Mouse (Mus musculus) liver, embryonic 15.5 days (tissue): Measurements from ENCODE around the gene Bex4. TPM values are rescaled to one million over a fixed set of nuclear protein-coding genes. Genes with fewer than 3 reads are reported as not detected.
"Not testable (repeated sequence)": the region's sequence is repeated elsewhere in the genome, so short reads cannot be mapped to it uniquely, and the experiment has no call there.

Experiments
- ATAC-seq: fragments of 200-750 bp; cut with Nextera tagmentation; 2 replicates; pipeline ENCODE4 v1.8.0; 2017; ENCODE audit warnings: moderate number of reproducible peaks, mild to moderate bottlenecking, moderate library complexity; ENCODE audit not compliant: insufficient read depth
- H3K27ac ChIP-seq: fragments of 300-500 bp; sonication (generic); replicated peaks from 2 replicates; pipeline ENCODE4 v1.5.1; 2015; ENCODE audit warnings: mild to moderate bottlenecking, inconsistent platforms
- H3K27me3 ChIP-seq: fragments of 300-500 bp; sonication (generic); 2 replicates; pipeline ENCODE4 v1.6.1; 2015; ENCODE audit warnings: mild to moderate bottlenecking, inconsistent platforms
- H3K36me3 ChIP-seq: fragments of 300-500 bp; sonication (generic); replicated peaks from 2 replicates; pipeline ENCODE4 v1.6.1; 2015; ENCODE audit warnings: moderate library complexity, mild to moderate bottlenecking, inconsistent platforms
- H3K4me1 ChIP-seq: fragments of 300-500 bp; sonication (generic); replicated peaks from 2 replicates; pipeline ENCODE4 v1.6.1; 2015; ENCODE audit warnings: inconsistent platforms
- H3K4me2 ChIP-seq: fragments of 300-500 bp; sonication (generic); 2 replicates; pipeline ENCODE4 v1.6.1; 2015; ENCODE audit warnings: moderate library complexity, mild to moderate bottlenecking, inconsistent platforms
- H3K4me3 ChIP-seq: fragments of 300-500 bp; sonication (generic); replicated peaks from 2 replicates; pipeline ENCODE4 v1.5.1; 2015; ENCODE audit warnings: mild to moderate bottlenecking, inconsistent platforms
- H3K9ac ChIP-seq: fragments of 300-500 bp; sonication (generic); 2 replicates; pipeline ENCODE4 v1.6.1; 2015; ENCODE audit warnings: moderate library complexity, mild to moderate bottlenecking, inconsistent platforms
- H3K9me3 ChIP-seq: fragments of 300-500 bp; sonication (generic); replicated peaks from 2 replicates; pipeline ENCODE4 v1.6.1; 2016; ENCODE audit warnings: inconsistent platforms
- WGBS: fragments of 180-500 bp; shearing (Covaris S2); methylation state at CpG from one replicate; pipeline ENCODE4 v1.1.7; 2015; ENCODE audit warnings: mixed read lengths; ENCODE audit not compliant: insufficient replicate concordance; 5-methylcytosine and 5-hydroxymethylcytosine counted together
- polyA plus RNA-seq: library from polyadenylated mRNA; unstranded; fragments of >200 nt; fragmentation: Nextera tagmentation; extraction: Ambion mirVana; gene quantifications from 2 replicates; pipeline ENCODE4 v1.2.1, GENCODE M21; 2015

Gene Bex4
- 128 and 149 TPM in 2 replicates for polyA plus RNA-seq

DNA sequence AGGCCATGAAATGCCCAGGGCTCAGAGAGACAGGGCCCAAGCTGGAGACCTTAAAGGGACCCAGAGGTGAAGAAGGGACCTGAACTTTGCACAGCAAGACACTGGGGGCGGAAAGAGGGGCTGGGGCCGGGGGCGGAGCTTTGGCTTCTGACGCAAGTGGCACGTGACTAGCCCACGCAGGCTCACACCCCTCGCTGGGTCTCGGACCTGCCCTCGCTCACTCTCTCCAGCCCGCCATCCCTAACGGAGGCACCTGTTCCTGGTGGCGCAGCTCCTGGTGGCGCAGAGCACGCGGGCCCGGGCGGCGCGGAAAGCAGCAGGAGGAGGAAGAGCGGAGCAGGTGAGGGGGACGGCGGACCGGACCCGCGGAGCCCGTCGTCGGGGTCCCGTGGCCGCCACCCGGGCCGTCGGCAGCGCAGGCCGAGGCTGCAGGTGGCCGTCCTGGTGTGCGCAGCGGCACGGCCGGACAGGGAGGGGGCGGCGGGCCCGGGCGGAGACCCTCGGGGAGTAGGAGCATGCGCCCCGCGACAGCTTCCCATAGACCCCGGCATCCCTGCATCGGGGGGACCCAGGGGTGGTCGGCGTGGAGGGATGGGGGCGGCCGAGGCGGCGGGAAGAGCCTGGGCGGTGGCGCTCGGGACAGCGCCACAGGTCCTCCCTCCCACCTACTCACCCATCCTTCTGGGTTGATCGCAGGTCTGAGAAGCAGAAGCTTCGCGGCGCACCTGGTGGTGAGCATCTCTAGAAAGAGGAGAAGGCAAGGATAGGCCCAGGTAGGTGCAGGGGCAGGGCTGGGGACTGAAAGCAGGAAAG is at the start of gene Bex4:
Bex4 (plus strand) TSS at position 170 of the 813 bp plus-strand sequence.
- Histone ChIP-seq H3K4me1 (peaks cover 34% of the 10 kb centered on the region), H3K4me2 (peak within 1 kb of the TSS; percentile 50), H3K4me3 (peak within 1 kb of the TSS; percentile 62), H3K27ac (peak within 1 kb of the TSS; percentile 78), H3K9ac (peak within 1 kb of the TSS; percentile 61; the same call in 1 of the 2 replicates)
- H3K9me3 ChIP-seq, H3K36me3 ChIP-seq, H3K27me3 ChIP-seq: not testable (repeated sequence)
- WGBS: 20% methylated on average over 19 of the region's 64 CpGs
- ATAC-seq: peak; percentile 63

DNA sequence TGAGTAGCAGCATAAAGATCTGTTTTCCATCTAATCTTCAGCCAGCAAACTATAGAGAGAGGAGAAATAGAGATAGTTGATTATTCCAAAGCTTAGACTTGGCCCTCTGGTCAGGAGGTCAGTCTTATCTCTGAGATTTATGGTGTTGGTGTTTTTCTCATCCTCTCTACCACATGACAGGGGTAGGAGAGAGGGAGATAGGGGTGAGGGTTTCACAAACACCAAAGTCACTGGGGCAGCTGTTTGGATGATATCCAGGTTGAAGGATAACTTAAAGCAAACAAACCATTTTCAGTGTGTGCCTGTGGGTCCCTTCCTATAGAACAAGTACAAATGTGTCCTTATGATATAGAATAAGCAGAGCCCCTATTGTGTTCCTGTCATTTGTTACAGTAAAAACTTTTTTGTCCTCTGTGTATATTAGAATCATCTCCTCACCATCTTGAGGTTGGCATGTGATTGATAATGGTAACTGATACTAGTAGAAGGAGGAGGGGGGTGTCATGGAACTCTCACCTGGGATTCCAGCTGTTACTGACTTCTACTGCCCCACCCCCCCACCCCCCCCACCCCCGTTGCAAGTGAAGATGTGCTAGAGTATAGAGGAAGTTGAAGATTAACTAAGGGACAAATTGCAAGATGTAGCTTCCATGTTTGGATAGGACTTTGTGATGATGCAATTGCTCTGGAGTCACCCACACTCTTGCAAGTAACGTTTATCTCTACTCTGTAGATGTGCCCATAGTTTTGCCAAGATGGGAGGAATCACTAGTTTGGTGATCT is 46.1 kb upstream of the Bex4 start:
- peak; percentile 78 for ATAC-seq
- no peaks in the 10 kb centered on the region for H3K9me3 ChIP-seq
- no peaks in the 10 kb centered on the region for H3K27me3 ChIP-seq
- H3K9ac ChIP-seq: no peak overlapping the region
- no peak overlapping the region for H3K4me3 ChIP-seq
- WGBS: 19% methylated on average over 2 of the region's 2 CpGs
- H3K27ac ChIP-seq: no peak overlapping the region
- no peak overlapping the region for H3K4me2 ChIP-seq
- H3K4me1 ChIP-seq: no peaks in the 10 kb centered on the region
- H3K36me3 ChIP-seq: no peaks in the 10 kb centered on the region

DNA sequence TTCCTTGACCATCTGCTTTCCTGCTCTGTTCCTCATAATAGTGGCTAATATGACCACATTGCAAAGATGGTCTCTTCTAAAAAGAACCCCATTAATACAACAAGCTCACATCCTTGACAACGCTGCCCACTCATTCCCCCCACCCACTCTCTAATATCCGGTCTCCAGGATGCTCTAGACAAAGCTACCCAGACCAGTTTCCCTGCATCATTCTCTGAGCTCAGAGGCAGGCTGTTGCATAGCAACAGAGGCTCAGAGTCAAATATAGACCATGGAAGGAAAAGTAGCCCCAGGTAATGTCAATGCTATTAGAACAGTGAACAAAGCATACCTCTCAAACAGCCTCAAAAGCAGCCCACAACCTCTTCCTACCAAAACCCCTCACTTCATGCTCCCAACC is 44.4 kb upstream of the Bex4 start:
- Histone ChIP-seq H3K9ac (no peak overlapping the region), H3K36me3 (no peaks in the 10 kb centered on the region), H3K27me3 (no peaks in the 10 kb centered on the region), H3K27ac (no peak overlapping the region), H3K4me1 (no peaks in the 10 kb centered on the region), H3K4me3 (no peak overlapping the region), H3K4me2 (no peak overlapping the region), H3K9me3 (no peaks in the 10 kb centered on the region)
- no peak for ATAC-seq
- WGBS: 42% methylated on average over 2 of the region's 2 CpGs

DNA sequence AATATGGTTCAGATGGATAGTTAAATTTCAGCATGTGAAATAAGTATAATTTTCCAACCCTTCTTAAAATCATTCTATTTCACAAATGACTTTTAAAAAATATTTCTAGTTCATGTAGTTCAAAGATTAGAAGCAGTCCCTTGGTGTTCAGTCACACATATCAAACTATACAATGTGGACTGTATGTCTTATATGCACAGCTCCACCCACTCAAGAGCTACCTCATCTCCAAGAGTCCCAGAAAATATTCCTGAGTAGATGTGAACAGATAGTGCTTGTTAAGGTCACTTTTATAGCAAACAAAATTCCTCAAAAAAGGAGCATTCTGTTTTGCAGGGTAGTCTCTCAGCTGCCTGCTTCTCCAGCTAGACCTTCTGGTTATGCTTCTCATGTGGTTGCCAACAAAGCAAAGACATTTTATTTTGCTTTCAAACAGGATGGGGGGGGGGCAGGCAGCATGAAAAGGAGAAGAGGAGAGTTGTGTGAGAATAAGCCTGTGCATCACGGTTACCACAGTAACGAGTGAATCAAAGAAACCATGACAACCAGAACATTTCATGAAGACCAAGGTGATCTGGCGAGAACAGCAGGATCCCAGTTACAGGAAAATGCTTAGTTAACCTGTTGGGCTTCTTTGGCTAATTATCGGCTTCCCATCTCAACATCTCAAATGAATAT is 34.6 kb upstream of the Bex4 start:
- Histone ChIP-seq H3K27me3 (no peaks in the 10 kb centered on the region; the same call in 1 of the 2 replicates), H3K9me3 (no peaks in the 10 kb centered on the region), H3K36me3 (no peaks in the 10 kb centered on the region), H3K9ac (no peak overlapping the region), H3K4me3 (no peak overlapping the region), H3K4me1 (no peaks in the 10 kb centered on the region), H3K27ac (no peak overlapping the region), H3K4me2 (no peak overlapping the region)
- ATAC-seq: no peak
- 53% methylated on average over 4 of the region's 4 CpGs for WGBS

DNA sequence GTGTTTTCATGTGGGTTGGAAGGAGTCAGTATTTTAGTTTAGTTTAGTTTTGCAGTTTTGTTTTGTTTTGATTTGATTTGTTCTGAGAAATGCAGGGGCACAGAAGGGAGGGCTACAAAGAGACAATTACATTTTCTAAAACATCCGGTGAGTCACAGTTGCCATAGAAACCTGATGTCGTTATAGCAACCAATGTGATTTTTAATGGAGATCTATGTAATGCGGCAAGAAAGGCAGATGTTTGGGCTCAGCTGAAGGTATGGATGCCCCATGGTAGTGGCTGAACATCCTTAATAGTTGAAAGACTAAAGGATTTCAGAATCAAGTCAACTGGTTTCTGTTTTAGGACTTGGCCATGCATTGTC is 34.1 kb upstream of the Bex4 start:
- Histone ChIP-seq H3K9ac (no peak overlapping the region), H3K9me3 (no peaks in the 10 kb centered on the region), H3K4me1 (no peaks in the 10 kb centered on the region), H3K4me3 (no peak overlapping the region), H3K27ac (no peak overlapping the region), H3K27me3 (no peaks in the 10 kb centered on the region; the same call in 1 of the 2 replicates), H3K4me2 (no peak overlapping the region), H3K36me3 (no peaks in the 10 kb centered on the region)
- WGBS: 57% methylated on average over 3 of the region's 3 CpGs
- no peak for ATAC-seq

DNA sequence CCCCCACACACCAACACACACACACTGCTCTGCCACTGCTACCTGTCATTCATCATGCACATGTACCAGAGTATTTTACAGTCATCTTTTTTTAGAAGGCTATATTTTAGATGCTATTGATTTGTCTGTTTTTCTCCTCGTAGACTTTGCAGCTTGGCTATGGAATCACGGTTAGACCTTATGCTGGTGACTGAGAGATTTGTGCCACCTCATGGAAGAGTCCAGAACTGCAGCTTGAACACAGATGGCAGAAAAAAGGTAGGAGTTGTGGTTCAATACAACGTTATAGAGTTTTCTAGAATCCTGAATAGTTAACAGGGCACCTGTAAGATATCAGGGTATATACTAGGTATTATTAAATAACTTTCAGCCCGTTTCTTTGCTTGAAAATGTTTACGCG is 30.9 kb upstream of the Bex4 start:
- Histone ChIP-seq H3K27me3 (no peaks in the 10 kb centered on the region; the same call in 1 of the 2 replicates), H3K9ac (no peak overlapping the region), H3K9me3 (no peaks in the 10 kb centered on the region), H3K36me3 (no peaks in the 10 kb centered on the region), H3K4me1 (no peaks in the 10 kb centered on the region), H3K4me2 (no peak overlapping the region), H3K4me3 (no peak overlapping the region), H3K27ac (no peak overlapping the region)
- 31% methylated on average over 6 of the region's 6 CpGs for WGBS
- ATAC-seq: no peak

DNA sequence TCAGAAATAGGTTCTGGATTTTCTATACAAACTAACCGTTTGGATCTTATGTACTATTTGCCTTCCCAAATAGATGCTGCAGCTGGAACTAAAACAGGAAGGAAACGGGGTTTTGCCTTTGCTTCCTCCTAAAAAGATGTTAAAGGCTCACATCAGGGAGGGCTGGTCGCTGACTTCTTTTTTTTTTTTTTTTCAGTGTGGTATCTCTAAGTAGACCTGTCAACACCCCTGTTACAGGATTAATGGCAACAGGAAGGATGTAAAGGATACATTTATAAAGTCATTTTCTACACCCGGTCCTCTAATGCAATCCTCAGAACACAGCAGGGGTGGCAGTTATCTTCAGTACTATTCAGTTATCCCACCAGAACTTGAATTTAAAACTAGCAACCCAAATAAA is 23.8 kb upstream of the Bex4 start:
- Histone ChIP-seq H3K36me3 (no peaks in the 10 kb centered on the region), H3K9ac (no peak overlapping the region), H3K27ac (no peak overlapping the region), H3K4me3 (no peak overlapping the region), H3K9me3 (no peaks in the 10 kb centered on the region), H3K4me1 (no peaks in the 10 kb centered on the region), H3K27me3 (peaks cover 16% of the 10 kb centered on the region), H3K4me2 (no peak overlapping the region)
- ATAC-seq: no peak
- 16% methylated on average over 4 of the region's 4 CpGs for WGBS

DNA sequence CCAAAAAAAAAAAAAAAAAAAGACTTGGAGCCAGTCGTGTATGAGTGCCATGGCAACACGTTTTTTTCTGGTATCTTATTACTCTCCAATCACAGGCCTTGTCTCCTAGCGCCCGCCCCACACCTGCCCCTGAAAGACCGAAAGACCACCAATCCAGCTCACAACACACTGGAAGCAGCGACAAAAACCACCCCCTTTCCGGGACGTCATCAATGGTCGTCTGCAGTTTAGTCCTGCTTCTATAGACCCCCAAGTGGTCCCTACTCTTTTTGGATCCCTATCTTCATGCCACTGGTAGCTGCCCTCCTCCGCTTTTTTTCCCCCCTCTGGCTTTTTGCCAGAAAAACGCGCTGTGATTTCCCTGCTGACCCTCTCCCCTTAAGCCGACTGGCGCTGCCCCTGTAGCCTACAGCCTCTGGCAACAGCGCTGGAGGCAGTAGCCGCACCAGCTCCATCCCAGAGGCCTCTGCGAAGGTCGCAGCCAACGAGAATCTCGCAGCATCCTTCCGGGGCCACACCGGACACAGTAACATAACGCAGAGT is 23.3 kb upstream of the Bex4 start:
- H3K9me3 ChIP-seq: no peaks in the 10 kb centered on the region
- no peak for ATAC-seq
- peak overlapping the region; percentile 5; the same call in 1 of the 2 replicates for H3K4me3 ChIP-seq

DNA sequence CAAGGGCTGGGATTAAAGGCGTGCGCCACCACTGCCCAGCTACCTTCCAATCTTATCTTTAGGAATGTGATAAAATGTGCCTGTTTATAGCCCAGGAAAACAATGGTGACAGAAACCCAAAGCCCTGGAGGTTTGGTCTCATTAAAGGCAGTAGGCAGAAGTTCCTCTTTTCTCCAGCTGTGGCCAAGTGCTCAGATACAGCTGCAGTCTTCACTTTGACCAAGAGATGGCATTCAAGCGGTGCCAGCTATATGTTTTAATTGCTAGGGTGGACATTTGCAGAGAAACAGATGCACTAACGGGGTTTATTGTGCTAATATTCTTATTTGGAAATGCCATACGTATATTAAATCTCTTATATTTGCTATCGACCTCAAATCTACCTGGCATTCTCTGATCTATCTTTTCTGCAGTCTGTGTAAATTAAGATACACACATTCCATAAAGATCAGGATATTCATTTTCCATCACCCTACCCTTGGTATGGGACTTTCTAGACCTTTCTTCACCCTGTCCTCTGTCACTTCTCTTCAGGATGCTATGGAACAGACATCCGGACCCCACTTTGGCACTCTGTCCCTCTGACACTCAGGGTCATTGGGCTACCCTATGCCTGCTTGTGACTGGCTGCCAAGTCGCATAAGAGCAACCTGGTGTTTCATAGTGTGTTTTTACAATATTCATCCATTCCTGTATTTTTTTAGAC is 11.6 kb upstream of the Bex4 start:
- 40% methylated on average over 8 of the region's 8 CpGs for WGBS
- Histone ChIP-seq H3K4me1 (0 out of 2 replicates have a peak, but pooled peaks cover 3% of the 10 kb centered on the region), H3K27me3 (no peaks in the 10 kb centered on the region), H3K9me3 (no peaks in the 10 kb centered on the region), H3K9ac (no peak overlapping the region), H3K4me2 (no peak overlapping the region; the same call in 1 of the 2 replicates), H3K4me3 (no peak overlapping the region), H3K27ac (no peak overlapping the region), H3K36me3 (no peaks in the 10 kb centered on the region)
- peak; percentile 44; the same call in 1 of the 2 replicates for ATAC-seq

More for the DNA sequence above, 23.3 kb upstream of the Bex4 start:
- H3K9ac ChIP-seq: no peak overlapping the region
- H3K4me2 ChIP-seq: peak overlapping the region; percentile 36
- no peaks in the 10 kb centered on the region for H3K36me3 ChIP-seq
- H3K4me1 ChIP-seq: no peaks in the 10 kb centered on the region
- no peak overlapping the region for H3K27ac ChIP-seq
- H3K27me3 ChIP-seq: peaks cover 16% of the 10 kb centered on the region
- WGBS: 17% methylated on average over 23 of the region's 23 CpGs

DNA sequence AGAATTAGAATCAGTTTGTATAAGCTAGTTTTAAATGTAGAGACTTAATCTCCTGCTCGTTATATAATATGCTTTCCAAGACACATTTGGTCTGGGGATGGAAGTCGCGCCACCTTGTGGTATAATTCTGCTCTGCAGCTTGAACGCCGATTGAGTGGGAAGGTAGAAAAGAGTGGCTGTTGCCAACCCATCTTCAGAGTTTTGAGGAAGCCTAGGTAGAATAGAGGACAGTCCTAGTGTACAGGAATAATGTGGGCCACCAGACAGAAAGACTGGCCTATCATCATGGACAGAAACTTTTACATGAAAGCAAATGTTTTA is 11.1 kb upstream of the Bex4 start:
- no peak overlapping the region for H3K27ac ChIP-seq
- no peaks in the 10 kb centered on the region for H3K36me3 ChIP-seq
- H3K4me3 ChIP-seq: no peak overlapping the region
- 0 out of 2 replicates have a peak, but pooled peaks cover 3% of the 10 kb centered on the region for H3K4me1 ChIP-seq
- ATAC-seq: peak; percentile 40
- no peaks in the 10 kb centered on the region for H3K9me3 ChIP-seq
- no peak overlapping the region for H3K9ac ChIP-seq
- no peak overlapping the region for H3K4me2 ChIP-seq
- WGBS: 12% methylated on average over 5 of the region's 5 CpGs
- no peaks in the 10 kb centered on the region for H3K27me3 ChIP-seq
